Mouse (Mus musculus) cerebellum, adult 2 months (tissue): ENCODE results near the gene Cacna2d4. TPM values are rescaled to one million over a fixed set of nuclear protein-coding genes. Genes with fewer than 3 reads are reported as not detected.

Experiments used
- DNase-seq, 2 experiments: peaks; one replicate each; pipeline ENCODE4 v3.0.0; 2021
- H3K27ac ChIP-seq: fragments of 200-500 bp; 2 replicates; pipeline ENCODE4 v1.5.1; 2012; ENCODE audit warnings: low read length, control low read depth, inconsistent platforms; ENCODE audit not compliant: insufficient read depth
- H3K27me3 ChIP-seq: fragments of 200-500 bp; 2 replicates; pipeline ENCODE4 v1.6.1; 2012; ENCODE audit warnings: inconsistent platforms, mild to moderate bottlenecking, low read length, moderate library complexity; ENCODE audit not compliant: control insufficient read depth, insufficient read depth
- H3K4me1 ChIP-seq: fragments of 200-500 bp; 2 replicates; pipeline ENCODE4 v1.6.1; 2011; ENCODE audit warnings: low read length; ENCODE audit not compliant: control insufficient read depth, insufficient read depth
- H3K4me3 ChIP-seq: fragments of 200-500 bp; replicated peaks from 2 replicates; pipeline ENCODE3; 2011; ENCODE audit warnings: mild to moderate bottlenecking, low read depth, low read length, control low read depth; ENCODE audit not compliant: insufficient read depth
- CTCF ChIP-seq: fragments of 200-500 bp; IDR thresholded peaks from 2 replicates; pipeline ENCODE4 v1.5.1; 2011; ENCODE audit warnings: low read depth, mild to moderate bottlenecking, control low read depth, low read length, moderate library complexity, borderline replicate concordance; ENCODE audit not compliant: insufficient read depth
- POLR2A ChIP-seq: fragments of 200-500 bp; IDR thresholded peaks from 2 replicates; pipeline ENCODE4 v1.6.1; 2011; ENCODE audit warnings: low read length, control low read depth, borderline replicate concordance; ENCODE audit not compliant: insufficient read depth
- WGBS: fragments of 180-500 bp; shearing (Covaris S2); methylation state at CpG from one replicate; pipeline ENCODE4 v1.1.7; 2018; 5-methylcytosine and 5-hydroxymethylcytosine counted together
- polyA plus RNA-seq: library from polyadenylated mRNA; depleted of rRNA; stranded (reverse); fragments of >200 nt; gene quantifications from 2 replicates; pipeline ENCODE4 v1.2.3, GENCODE M21; 2012

Cacna2d4 gene
- polyA plus RNA-seq, 1 experiment, result 3.2 TPM

DNA sequence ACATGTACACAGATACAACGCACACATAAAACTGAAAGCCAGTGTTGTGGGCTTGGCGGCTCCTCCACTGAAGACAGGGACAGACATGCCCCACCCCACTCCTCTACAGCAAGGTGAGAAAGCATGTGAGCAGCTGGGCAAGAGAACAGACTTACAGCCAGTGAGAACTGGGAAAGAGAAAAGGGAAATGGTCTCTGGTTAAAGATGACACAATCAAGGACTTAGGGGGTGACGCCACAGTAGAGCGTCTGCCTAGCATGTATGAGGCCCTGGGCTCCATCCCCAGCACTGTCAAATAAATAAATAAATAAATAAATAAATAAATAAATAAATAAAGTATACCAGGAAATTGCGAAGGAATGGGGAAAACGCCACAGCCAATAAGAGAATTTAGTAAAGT is 67.0 kb downstream of the Cacna2d4 start:
- Histone ChIP-seq H3K27me3 (no peaks in the 10 kb centered on the region), H3K4me1 (peaks cover 19% of the 10 kb centered on the region), H3K27ac (no peak overlapping the region), H3K4me3 (no peak overlapping the region)
- TF ChIP-seq CTCF (no peak), POLR2A (no peak)
- no peak for DNase-seq
- 98% methylated on average over 6 of the region's 6 CpGs for WGBS

DNA sequence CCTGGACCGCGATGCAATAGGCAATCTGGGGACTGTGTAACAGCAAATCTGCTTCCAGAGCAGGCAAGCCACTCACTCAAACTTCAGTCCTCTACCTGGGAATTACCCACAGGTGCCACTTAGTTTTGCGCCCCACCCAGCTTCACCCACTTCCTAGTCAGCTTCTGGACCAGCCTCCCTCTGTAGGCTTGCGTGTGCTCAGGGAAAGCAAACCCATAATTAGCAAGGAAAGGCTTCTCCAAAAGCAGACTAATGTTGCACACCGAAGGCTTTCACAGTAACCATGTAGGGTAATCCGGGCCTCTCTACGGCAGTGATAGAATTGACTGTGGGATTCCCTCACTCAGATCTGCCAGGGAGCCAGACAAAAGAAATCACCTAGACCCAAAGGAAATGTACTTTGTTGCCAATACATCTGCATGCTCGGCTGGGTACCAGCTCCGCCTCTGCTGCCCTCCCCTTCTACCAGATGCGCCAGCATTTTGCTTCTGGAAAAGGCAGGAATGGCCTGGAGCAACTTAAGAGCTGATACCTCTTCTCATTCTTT is 71.6 kb downstream of the Cacna2d4 start:
- Histone ChIP-seq H3K27ac (no peak overlapping the region), H3K27me3 (no peaks in the 10 kb centered on the region), H3K4me1 (peaks cover 11% of the 10 kb centered on the region), H3K4me3 (no peak overlapping the region)
- TF ChIP-seq CTCF (no peak), POLR2A (no peak)
- DNase-seq, result no peak
- WGBS, result 74% methylated on average over 10 of the region's 10 CpGs

DNA sequence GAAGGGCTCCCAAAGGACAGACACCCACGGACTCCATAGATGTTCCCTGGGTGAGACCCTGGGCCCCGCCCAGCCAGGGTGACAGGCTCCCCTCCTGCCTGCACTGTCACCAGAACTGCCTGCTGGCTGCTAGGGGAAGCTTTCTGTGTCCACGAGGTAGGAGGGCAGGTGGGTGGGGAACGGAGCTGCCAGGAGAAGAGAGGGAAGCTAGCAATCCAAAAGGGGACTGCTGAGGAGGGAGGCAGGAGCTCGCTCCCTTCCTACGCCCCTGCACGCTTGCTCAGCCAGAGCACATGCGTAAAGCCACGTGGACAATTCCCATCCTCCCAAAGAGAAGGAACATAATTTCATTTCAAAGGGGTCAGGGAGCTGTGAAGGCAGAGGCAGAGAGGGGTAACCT is 73.8 kb downstream of the Cacna2d4 start:
- no peaks in the 10 kb centered on the region for H3K27me3 ChIP-seq
- WGBS, result 78% methylated on average over 9 of the region's 9 CpGs
- no peak for TF ChIP-seq POLR2A
- TF ChIP-seq CTCF, result no peak
- H3K27ac ChIP-seq, result no peak overlapping the region
- no peak overlapping the region for H3K4me3 ChIP-seq
- peak in 1 of 2 experiments; percentile 9 for DNase-seq
- H3K4me1 ChIP-seq, result peaks cover 32% of the 10 kb centered on the region

DNA sequence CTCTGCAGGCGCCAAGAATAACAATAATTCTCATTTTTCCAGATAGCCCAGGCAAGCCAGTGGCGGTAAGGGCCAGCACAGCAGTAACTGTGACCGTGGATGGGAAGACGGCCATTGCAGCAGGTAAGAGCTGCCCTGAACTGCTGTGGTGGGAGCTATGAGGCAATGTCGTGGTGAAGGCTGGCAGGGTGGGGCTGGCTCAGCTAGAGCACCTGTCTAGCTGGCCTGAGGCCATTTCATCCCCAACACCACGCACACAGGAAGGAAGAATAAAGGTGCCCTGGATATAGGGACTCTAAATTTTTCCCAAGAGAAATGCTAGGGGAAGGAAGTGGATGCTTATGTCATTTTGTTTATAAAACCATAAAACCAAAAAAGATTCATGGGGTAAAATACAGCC is 76.1 kb downstream of the Cacna2d4 start:
- TF ChIP-seq POLR2A (no peak), CTCF (no peak)
- no peak overlapping the region for H3K4me3 ChIP-seq
- no peak for DNase-seq
- peaks cover 32% of the 10 kb centered on the region for H3K4me1 ChIP-seq
- WGBS, result 63% methylated on average over 6 of the region's 6 CpGs
- H3K27me3 ChIP-seq, result no peaks in the 10 kb centered on the region
- no peak overlapping the region for H3K27ac ChIP-seq

DNA sequence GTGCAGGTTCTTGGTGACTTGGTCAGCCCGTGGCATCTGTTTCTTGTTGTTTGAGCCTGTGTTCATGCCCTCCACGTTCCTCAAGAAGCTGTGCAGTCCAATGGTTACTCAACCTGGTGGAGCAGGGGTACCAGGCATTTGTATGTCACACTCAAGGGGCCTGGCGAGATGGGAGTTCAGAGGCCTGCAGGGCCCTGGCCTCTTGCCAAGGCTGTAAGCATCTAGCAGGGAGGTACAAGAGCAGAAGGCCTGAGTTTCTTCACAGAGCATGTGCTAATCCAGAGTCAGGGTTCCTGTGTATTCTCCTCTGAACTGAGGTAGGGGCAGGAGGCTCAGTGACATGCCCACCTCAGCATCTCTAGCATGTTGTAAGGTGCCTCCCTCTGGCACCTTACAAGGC is 76.8 kb downstream of the Cacna2d4 start:
- Histone ChIP-seq H3K27me3 (no peaks in the 10 kb centered on the region), H3K4me1 (peaks cover 32% of the 10 kb centered on the region), H3K27ac (no peak overlapping the region), H3K4me3 (no peak overlapping the region)
- 55% methylated on average over 3 of the region's 3 CpGs for WGBS
- DNase-seq, result peak in 1 of 2 experiments; percentile 42
- TF ChIP-seq POLR2A (no peak), CTCF (no peak)

DNA sequence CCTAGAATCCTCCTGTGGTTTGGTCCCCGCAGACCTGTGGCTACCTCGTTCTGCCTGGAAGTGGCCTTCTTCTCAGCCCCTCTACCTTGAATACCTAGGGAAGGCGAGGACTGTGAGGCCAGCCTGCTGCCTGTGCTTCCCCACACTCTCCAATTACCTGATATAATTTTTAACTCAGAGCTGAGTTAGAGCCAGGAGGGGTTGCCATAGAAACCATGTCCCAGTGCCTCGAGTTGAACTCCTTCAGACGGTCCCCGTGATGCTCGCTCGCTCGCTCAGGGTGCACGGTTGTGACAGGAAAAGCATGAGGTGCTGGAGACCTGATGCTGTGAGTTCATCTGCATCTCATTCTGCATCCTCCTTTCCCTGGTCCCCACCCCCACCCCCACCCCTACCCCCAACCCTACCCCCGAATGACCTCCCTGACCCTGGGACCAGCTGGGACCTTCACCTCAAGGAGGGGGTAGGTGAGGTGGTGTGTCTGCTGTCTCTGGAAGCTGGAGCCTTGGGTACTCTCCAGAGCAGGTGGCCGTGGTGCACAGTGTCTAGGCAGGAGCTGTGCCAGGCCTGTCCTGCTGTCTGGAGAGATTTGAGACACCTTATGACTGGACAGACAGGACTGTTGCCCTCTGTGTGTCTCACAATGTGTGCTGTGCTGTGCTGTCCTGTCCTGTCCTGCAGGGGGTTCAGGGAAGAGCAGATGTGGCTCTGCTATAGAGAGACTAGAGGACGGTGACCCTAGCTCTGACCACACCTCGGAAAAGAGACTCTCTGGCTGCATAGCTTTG is 77.5 kb downstream of the Cacna2d4 start:
- no peak for DNase-seq
- WGBS, result 48% methylated on average over 14 of the region's 14 CpGs
- TF ChIP-seq POLR2A, result no peak

DNA sequence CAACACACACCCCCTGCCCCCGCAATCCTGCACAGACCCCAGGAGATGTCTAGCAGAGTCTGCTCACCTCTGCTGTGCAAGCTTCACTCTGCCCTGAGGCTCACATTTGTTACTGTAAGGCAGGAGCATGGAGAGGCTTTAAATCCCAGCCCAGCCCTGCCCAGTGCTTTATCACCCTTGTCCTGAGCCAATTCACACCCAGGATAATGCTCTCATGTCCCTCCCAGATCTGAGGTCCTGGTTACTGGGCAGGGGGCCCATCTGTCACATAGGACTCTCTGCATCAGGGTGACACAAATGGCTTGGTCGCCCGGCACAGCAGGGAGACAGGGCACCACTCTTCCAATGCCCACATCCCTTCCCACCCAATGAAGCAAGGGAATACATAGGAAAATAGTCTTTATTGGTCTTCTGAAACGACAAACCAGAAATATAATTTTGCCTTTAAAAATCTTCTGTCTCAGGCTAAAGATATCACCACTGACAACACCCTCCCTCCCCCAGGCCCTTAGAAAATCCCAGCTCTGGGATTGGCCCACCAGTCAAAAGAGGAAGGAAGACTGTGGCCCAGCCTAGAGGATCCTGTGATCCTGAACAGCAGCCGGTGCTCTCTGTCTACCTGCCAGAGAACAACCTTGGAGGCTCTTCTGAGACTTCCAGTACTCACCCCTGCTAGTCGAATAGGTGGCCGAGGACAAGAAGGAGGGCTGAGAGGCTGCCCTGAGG is 78.6 kb downstream of the Cacna2d4 start:
- Histone ChIP-seq H3K27me3 (no peaks in the 10 kb centered on the region), H3K4me3 (no peak overlapping the region), H3K4me1 (peaks cover 32% of the 10 kb centered on the region), H3K27ac (no peak overlapping the region)
- no peak for DNase-seq
- 44% methylated on average over 7 of the region's 7 CpGs for WGBS
- TF ChIP-seq CTCF, result no peak
- no peak for TF ChIP-seq POLR2A

More for the DNA sequence above, 77.5 kb downstream of the Cacna2d4 start:
- no peak overlapping the region for H3K27ac ChIP-seq
- peaks cover 32% of the 10 kb centered on the region for H3K4me1 ChIP-seq
- H3K4me3 ChIP-seq, result no peak overlapping the region
- H3K27me3 ChIP-seq, result no peaks in the 10 kb centered on the region

DNA sequence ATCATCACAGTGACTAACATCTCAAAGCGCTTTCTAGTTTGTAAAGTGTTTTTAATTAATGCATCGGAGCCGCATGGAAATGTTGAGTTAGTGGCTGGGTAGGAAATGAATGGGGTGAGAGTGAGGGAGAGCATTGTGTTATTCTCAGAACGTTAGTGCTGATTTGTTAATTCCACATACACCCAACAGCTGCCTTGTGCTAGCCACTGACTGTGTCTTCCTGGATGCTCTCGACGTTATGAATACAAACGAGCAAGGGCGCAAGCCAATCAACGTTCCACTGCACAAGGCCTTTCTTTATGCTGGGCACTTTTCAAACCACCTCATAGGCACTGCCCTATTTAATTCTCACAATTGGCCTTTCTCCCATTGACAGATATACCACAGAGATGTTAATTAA is 82.4 kb downstream of the Cacna2d4 start:
- no peak overlapping the region for H3K27ac ChIP-seq
- peak in 1 of 2 experiments; percentile 38 for DNase-seq
- 42% methylated on average over 9 of the region's 9 CpGs for WGBS
- TF ChIP-seq CTCF (no peak), POLR2A (no peak)
- no peak overlapping the region for H3K4me3 ChIP-seq
- H3K27me3 ChIP-seq, result no peaks in the 10 kb centered on the region
- peaks cover 13% of the 10 kb centered on the region for H3K4me1 ChIP-seq
